Mouse (Mus musculus) CH12.LX (cell line): ENCODE results near the gene Snx21. TPM values are rescaled to one million over a fixed set of nuclear protein-coding genes. Genes with fewer than 3 reads are reported as not detected.

Experiments used
- DNase-seq: peaks from one replicate; pipeline ENCODE4 v3.0.0-alpha.2; 2013; ENCODE audit errors: extremely low read depth
- H3K27ac ChIP-seq: 2 replicates; pipeline ENCODE4 v1.5.1; 2012; ENCODE audit warnings: low read depth, mild to moderate bottlenecking, control low read depth, moderate library complexity; ENCODE audit not compliant: insufficient read depth
- H3K27me3 ChIP-seq: replicated peaks from 2 replicates; pipeline ENCODE3; 2012; ENCODE audit warnings: inconsistent platforms
- H3K36me3 ChIP-seq, 2 experiments: replicated peaks in 1 of 2; 2 replicates each; pipeline versions ENCODE3 to v1.6.1; 2012; ENCODE audit warnings: inconsistent platforms in 1 of 2, low read length in 1 of 2, mild to moderate bottlenecking in 1 of 2, mixed read lengths in 1 of 2, moderate library complexity in 1 of 2; ENCODE audit not compliant: control insufficient read depth in 1 of 2, insufficient read depth in 1 of 2
- H3K4me1 ChIP-seq, 2 experiments: 2 replicates each; pipeline ENCODE4 v1.6.1; 2012; ENCODE audit warnings: inconsistent platforms in 1 of 2, moderate library complexity in 1 of 2; ENCODE audit not compliant: insufficient read depth in 2 of 2, control insufficient read depth in 1 of 2
- H3K4me2 ChIP-seq: 2 replicates; pipeline ENCODE4 v1.6.1; 2012; ENCODE audit warnings: low read depth, mild to moderate bottlenecking, control low read depth; ENCODE audit not compliant: poor library complexity, insufficient read depth, severe bottlenecking
- H3K4me3 ChIP-seq, 3 experiments: fragments of 150-350 bp in 1 of 3; sonication (generic) in 1 of 3; replicated peaks in 1 of 3; 2 replicates each; pipeline versions ENCODE3 to v1.5.1; 2011 to 2012; ENCODE audit warnings: low read depth in 2 of 3, low read length in 2 of 3, mild to moderate bottlenecking in 2 of 3, moderate library complexity in 2 of 3, control low read depth in 1 of 3, improper control_type of control experiment in 1 of 3, inconsistent platforms in 1 of 3, mixed read lengths in 1 of 3; ENCODE audit not compliant: poor library complexity in 1 of 3
- H3K79me2 ChIP-seq: replicated peaks from 2 replicates; pipeline ENCODE4 v1.6.1; 2012; ENCODE audit warnings: mild to moderate bottlenecking, moderate library complexity; ENCODE audit not compliant: control insufficient read depth, poor library complexity, insufficient read depth, severe bottlenecking; ENCODE audit errors: extremely low read depth
- H3K9ac ChIP-seq: 2 replicates; pipeline ENCODE4 v1.6.1; 2012; ENCODE audit warnings: low read depth, mild to moderate bottlenecking, control low read depth, moderate library complexity; ENCODE audit not compliant: insufficient read depth
- H3K9me3 ChIP-seq: replicated peaks from 2 replicates; pipeline ENCODE3; 2012; ENCODE audit warnings: low read length, inconsistent platforms, mixed read lengths
- BHLHE40 ChIP-seq: IDR thresholded peaks from 2 replicates; pipeline ENCODE4 v1.6.1; 2011; ENCODE audit warnings: mild to moderate bottlenecking, low read depth, low read length, improper control_type of control experiment
- CHD1 ChIP-seq: IDR thresholded peaks from 2 replicates; pipeline ENCODE4 v1.6.1; 2012; ENCODE audit warnings: low read depth, low read length, improper control_type of control experiment, inconsistent platforms
- CHD2 ChIP-seq: IDR thresholded peaks from 2 replicates; pipeline ENCODE4 v1.6.1; 2011; ENCODE audit warnings: low read length, improper control_type of control experiment
- CTCF ChIP-seq, 2 experiments: IDR thresholded peaks in 1 of 2; conservative IDR thresholded peaks in 1 of 2; 2 replicates each; pipeline ENCODE4 v1.5.1; 2011 to 2012; ENCODE audit warnings: low read depth in 2 of 2, low read length in 2 of 2, improper control_type of control experiment in 1 of 2, inconsistent platforms in 1 of 2, mild to moderate bottlenecking in 1 of 2, moderate library complexity in 1 of 2
- E2F4 ChIP-seq: IDR thresholded peaks from 2 replicates; pipeline ENCODE4 v1.6.1; 2011; ENCODE audit warnings: low read depth, low read length, improper control_type of control experiment; ENCODE audit not compliant: insufficient replicate concordance
- ELF1 ChIP-seq: IDR thresholded peaks from 2 replicates; pipeline ENCODE4 v1.6.1; 2014; ENCODE audit warnings: low read depth, mild to moderate bottlenecking, inconsistent platforms, low read length, improper control_type of control experiment
- EP300 ChIP-seq: IDR thresholded peaks from 2 replicates; pipeline ENCODE4 v1.6.1; 2011; ENCODE audit warnings: low read length, improper control_type of control experiment
- ETS1 ChIP-seq: conservative IDR thresholded peaks from 2 replicates; pipeline ENCODE4 v1.6.1; 2012; ENCODE audit warnings: low read depth, mild to moderate bottlenecking, inconsistent platforms, low read length, improper control_type of control experiment, moderate library complexity
- GABPA ChIP-seq: IDR thresholded peaks from 2 replicates; pipeline ENCODE4 v1.6.1; 2012; ENCODE audit warnings: low read depth, low read length, improper control_type of control experiment, inconsistent platforms; ENCODE audit not compliant: insufficient replicate concordance
- HCFC1 ChIP-seq: IDR thresholded peaks from 2 replicates; pipeline ENCODE4 v1.6.1; 2012; ENCODE audit warnings: low read depth, mild to moderate bottlenecking, inconsistent platforms, low read length, improper control_type of control experiment
- IRF4 ChIP-seq: IDR thresholded peaks from 2 replicates; pipeline ENCODE4 v1.6.1; 2014; ENCODE audit warnings: low read depth, mild to moderate bottlenecking, inconsistent platforms, low read length, improper control_type of control experiment
- JUN ChIP-seq: IDR thresholded peaks from 2 replicates; pipeline ENCODE4 v1.6.1; 2011; ENCODE audit warnings: low read depth, mild to moderate bottlenecking, low read length, improper control_type of control experiment, moderate library complexity; ENCODE audit not compliant: insufficient read depth
- JUND ChIP-seq: conservative IDR thresholded peaks from 2 replicates; pipeline ENCODE4 v1.6.1; 2011; ENCODE audit warnings: low read depth, low read length, improper control_type of control experiment
- KAT2A ChIP-seq: IDR thresholded peaks from 2 replicates; pipeline ENCODE4 v1.6.1; 2012; ENCODE audit warnings: low read length, improper control_type of control experiment, inconsistent platforms; ENCODE audit not compliant: insufficient replicate concordance
- MAFK ChIP-seq: IDR thresholded peaks from 2 replicates; pipeline ENCODE4 v1.6.1; 2011; ENCODE audit warnings: low read length, improper control_type of control experiment; ENCODE audit not compliant: insufficient replicate concordance
- MAX ChIP-seq: IDR thresholded peaks from 2 replicates; pipeline ENCODE4 v1.6.1; 2011; ENCODE audit warnings: low read length, improper control_type of control experiment
- MAZ ChIP-seq: IDR thresholded peaks from 2 replicates; pipeline ENCODE4 v1.6.1; 2012; ENCODE audit warnings: low read depth, mild to moderate bottlenecking, inconsistent platforms, low read length, improper control_type of control experiment, moderate library complexity
- MEF2A ChIP-seq: IDR thresholded peaks from 2 replicates; pipeline ENCODE4 v1.6.1; 2014; ENCODE audit warnings: low read depth, mild to moderate bottlenecking, inconsistent platforms, low read length, improper control_type of control experiment, borderline replicate concordance
- MXI1 ChIP-seq: IDR thresholded peaks from 2 replicates; pipeline ENCODE4 v1.6.1; 2011; ENCODE audit warnings: mild to moderate bottlenecking, low read depth, low read length, improper control_type of control experiment
- MYC ChIP-seq: IDR thresholded peaks from 2 replicates; pipeline ENCODE4 v1.6.1; 2011; ENCODE audit warnings: low read depth, mild to moderate bottlenecking, improper control_type of control experiment, low read length
- NELFE ChIP-seq: IDR thresholded peaks from 2 replicates; pipeline ENCODE4 v1.6.1; 2011; ENCODE audit warnings: low read depth, low read length, improper control_type of control experiment
- NRF1 ChIP-seq: IDR thresholded peaks from 2 replicates; pipeline ENCODE4 v1.6.1; 2014; ENCODE audit warnings: low read depth, mild to moderate bottlenecking, inconsistent platforms, low read length, improper control_type of control experiment, moderate library complexity
- PAX5 ChIP-seq: IDR thresholded peaks from 2 replicates; pipeline ENCODE4 v1.6.1; 2012; ENCODE audit warnings: low read length, inconsistent platforms, mixed read lengths
- POLR2A ChIP-seq: IDR thresholded peaks from 2 replicates; pipeline ENCODE4 v1.6.1; 2011; ENCODE audit warnings: low read depth, mild to moderate bottlenecking, improper control_type of control experiment, low read length
- POLR2AphosphoS2 ChIP-seq: IDR thresholded peaks from 2 replicates; pipeline ENCODE4 v1.6.1; 2011; ENCODE audit warnings: low read depth, low read length, improper control_type of control experiment
- RAD21 ChIP-seq: IDR thresholded peaks from 2 replicates; pipeline ENCODE4 v1.6.1; 2011; ENCODE audit warnings: low read depth, mild to moderate bottlenecking, low read length, improper control_type of control experiment, moderate library complexity
- RCOR1 ChIP-seq: conservative IDR thresholded peaks from 2 replicates; pipeline ENCODE4 v1.6.1; 2012; ENCODE audit warnings: low read depth, mild to moderate bottlenecking, inconsistent platforms, low read length, improper control_type of control experiment
- SIN3A ChIP-seq: IDR thresholded peaks from 2 replicates; pipeline ENCODE4 v1.6.1; 2012; ENCODE audit warnings: low read length, improper control_type of control experiment, inconsistent platforms
- SMC3 ChIP-seq: IDR thresholded peaks from 2 replicates; pipeline ENCODE4 v1.6.1; 2011; ENCODE audit warnings: low read depth, low read length, improper control_type of control experiment
- TBP ChIP-seq: conservative IDR thresholded peaks from 2 replicates; pipeline ENCODE4 v1.6.1; 2011; ENCODE audit warnings: low read depth, low read length, improper control_type of control experiment
- TCF12 ChIP-seq: IDR thresholded peaks from 2 replicates; pipeline ENCODE4 v1.6.1; 2014; ENCODE audit warnings: low read depth, mild to moderate bottlenecking, inconsistent platforms, low read length, improper control_type of control experiment
- UBTF ChIP-seq: IDR thresholded peaks from 2 replicates; pipeline ENCODE4 v1.6.1; 2012; ENCODE audit warnings: low read depth, mild to moderate bottlenecking, inconsistent platforms, low read length, improper control_type of control experiment, moderate library complexity
- USF1 ChIP-seq: IDR thresholded peaks from 2 replicates; pipeline ENCODE4 v1.6.1; 2014; ENCODE audit warnings: low read depth, mild to moderate bottlenecking, inconsistent platforms, low read length, improper control_type of control experiment
- USF2 ChIP-seq: conservative IDR thresholded peaks from 2 replicates; pipeline ENCODE4 v1.6.1; 2011; ENCODE audit warnings: low read depth, low read length, improper control_type of control experiment
- ZC3H11A ChIP-seq: IDR thresholded peaks from 2 replicates; pipeline ENCODE4 v1.6.1; 2012; ENCODE audit warnings: low read depth, mild to moderate bottlenecking, inconsistent platforms, low read length, improper control_type of control experiment
- ZKSCAN1 ChIP-seq: IDR thresholded peaks from 2 replicates; pipeline ENCODE4 v1.6.1; 2012; ENCODE audit warnings: low read depth, inconsistent platforms, low read length, improper control_type of control experiment, borderline replicate concordance
- ZMIZ1 ChIP-seq: IDR thresholded peaks from 2 replicates; pipeline ENCODE4 v1.6.1; 2012; ENCODE audit warnings: low read depth, mild to moderate bottlenecking, inconsistent platforms, low read length, improper control_type of control experiment
- ZNF384 ChIP-seq: IDR thresholded peaks from 2 replicates; pipeline ENCODE4 v1.6.1; 2012; ENCODE audit warnings: low read depth, low read length, improper control_type of control experiment, inconsistent platforms
- dilution Hi-C: fragments of 300-500 bp; cut with MboI; formaldehyde crosslinking; loops from 2 replicates; pipeline ENCODE4 v1.14.3; 2020; ENCODE audit warnings: low sequenced_read_pairs; ENCODE audit not compliant: extremely low pct_unique_long_range_greater_than_20kb, extremely low pct_ligation_motif_present
- in situ Hi-C: fragments of 300-500 bp; cut with MboI; formaldehyde crosslinking; loops from 3 replicates; pipeline ENCODE4 v1.14.3; 2019; ENCODE audit warnings: low sequenced_read_pairs, low pct_ligation_motif_present, low pct_unique_long_range_greater_than_20kb, mixed read lengths
- polyA plus RNA-seq: library from polyadenylated mRNA; unstranded; fragments of >175 nt; gene quantifications from 2 replicates; pipeline ENCODE4 v1.2.1, GENCODE M21; 2012; ENCODE audit warnings: low read depth; ENCODE audit not compliant: insufficient read length
- total RNA-seq, 2 experiments: library from RNA; depleted of rRNA; stranded (reverse); fragments of 300-350 nt in 1 of 2; fragments of >200 nt in 1 of 2; gene quantifications; 2 replicates each; pipeline ENCODE4 v1.2.3; 2012 to 2014

Snx21 gene
- total and polyA plus RNA-seq, 3 experiments = 0.71 to 3.3 (median 1.5) TPM

DNA sequence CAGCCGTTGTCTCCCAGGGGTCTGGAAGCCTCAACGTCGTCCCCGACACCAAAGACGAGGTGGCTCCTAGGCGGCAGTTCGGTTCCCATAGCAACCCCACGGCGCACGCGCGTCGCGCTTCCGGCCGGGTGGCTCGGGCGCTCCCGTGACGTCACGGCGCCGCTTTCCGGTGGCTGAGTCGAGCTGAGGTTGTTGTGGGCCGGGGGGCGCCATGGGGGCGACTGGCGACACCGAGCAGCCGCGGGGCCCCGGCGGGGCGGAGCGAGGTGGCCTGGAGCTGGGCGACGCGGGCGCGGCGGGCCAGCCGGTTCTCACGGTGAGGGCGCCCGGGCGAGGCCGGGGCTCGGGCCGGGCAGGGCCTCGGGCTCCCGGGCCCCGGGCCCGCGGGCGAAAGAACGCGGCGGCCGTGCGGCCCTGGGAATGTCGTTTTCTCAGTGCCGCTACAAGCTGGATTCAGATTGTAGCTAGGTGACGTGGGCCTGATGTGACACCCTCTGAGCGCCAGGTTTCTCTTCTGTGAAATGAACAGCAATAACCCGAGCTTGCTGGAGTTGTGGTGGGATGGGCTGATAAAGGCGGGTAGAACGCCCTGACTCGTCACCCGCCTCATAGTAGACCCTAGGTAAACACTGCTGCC lies 39.7 kb upstream of the Snx21 start, which contains the start of the genes Wfdc3 and Dnttip1:
Wfdc3 (minus strand) TSS at position 89 of the 637 bp plus-strand sequence.
Dnttip1 (plus strand) TSS at position 141 of the 637 bp plus-strand sequence.
- dilution Hi-C loops (no loop called here), in situ Hi-C loops (loop anchor here (25.0 kb wide), 1 partner anchor 334 kb away; the partner anchor contains the start of genes Matn4 and Rbpjl)
- Histone ChIP-seq H3K36me3 (peaks cover 16 to 37% of the 10 kb centered on the region in 2 experiments), H3K9me3 (no peaks in the 10 kb centered on the region), H3K79me2 (peaks cover 7% of the 10 kb centered on the region), H3K27ac (no peak within 1 kb of the TSS), H3K9ac (peak within 1 kb of the TSS; percentile 91), H3K4me1 (peaks cover 6 to 19% of the 10 kb centered on the region in 2 experiments; a peak in 3 of 4 replicates), H3K4me2 (peak within 1 kb of the TSS; percentile 96), H3K27me3 (peaks cover 45% of the 10 kb centered on the region), H3K4me3 (peak within 1 kb of the TSS; percentile 66 to 96 (median 96))
- TF ChIP-seq EP300 = no peak
- TF ChIP-seq RAD21 = no peak
- peak; percentile 98 for TF ChIP-seq MXI1
- no peak for TF ChIP-seq CHD2
- TF ChIP-seq NRF1 = peak; percentile 93
- no peak for TF ChIP-seq ZKSCAN1
- no peak for TF ChIP-seq ETS1
- no peak for TF ChIP-seq UBTF
- TF ChIP-seq ZMIZ1 = 0 out of 2 replicates have a peak, but pooled peaks have one; percentile 42
- peak; percentile 84 for TF ChIP-seq HCFC1
- TF ChIP-seq IRF4 = no peak
- no peak for TF ChIP-seq MEF2A
- TF ChIP-seq JUND = no peak
- no peak for TF ChIP-seq ZC3H11A
- no peak for TF ChIP-seq CHD1
- TF ChIP-seq USF2 = no peak
- TF ChIP-seq USF1 = no peak
- no peak for TF ChIP-seq MYC
- TF ChIP-seq SMC3 = no peak
- peak; percentile 94 for TF ChIP-seq ELF1
- TF ChIP-seq E2F4 = no peak
- TF ChIP-seq POLR2A = peak; percentile 66; the same call in 1 of the 2 replicates
- TF ChIP-seq NELFE = no peak; the same call in 1 of the 2 replicates
- TF ChIP-seq BHLHE40 = peak; percentile 43; the same call in 1 of the 2 replicates
- no peak for TF ChIP-seq CTCF (conservative IDR thresholded peaks at IDR 0.05 in 1 of 2, IDR thresholded peaks at IDR 0.05 in 1 of 2; ENCODE audit: low read depth in 2 of 2, low read length in 2 of 2)
- TF ChIP-seq TBP = no peak
- peak; percentile 39; the same call in 1 of the 2 replicates for TF ChIP-seq TCF12
- TF ChIP-seq JUN = no peak
- TF ChIP-seq ZNF384 = no peak
- TF ChIP-seq RCOR1 = no peak
- peak; percentile 96 for TF ChIP-seq SIN3A
- no peak for TF ChIP-seq MAZ
- TF ChIP-seq MAX = no peak
- no peak for TF ChIP-seq PAX5
- TF ChIP-seq KAT2A = peak; percentile 70; the same call in 1 of the 2 replicates
- TF ChIP-seq MAFK = no peak
- TF ChIP-seq POLR2AphosphoS2 = no peak
- TF ChIP-seq GABPA = no peak; the same call in 1 of the 2 replicates
- DNase-seq = peak; percentile 90
